Mouse (Mus musculus) liver, postnatal 0 days (tissue): Measurements from ENCODE around the gene Uba6.

Source experiments
- CTCF ChIP-seq: sonication (generic); IDR thresholded peaks from 2 replicates; pipeline ENCODE4 v1.5.1; 2016; ENCODE audit warnings: antibody characterized with exemption, low read depth
- EP300 ChIP-seq: IDR thresholded peaks from 2 replicates; pipeline ENCODE4 v1.6.1; 2016; ENCODE audit warnings: antibody characterized with exemption, low read depth, mild to moderate bottlenecking

DNA sequence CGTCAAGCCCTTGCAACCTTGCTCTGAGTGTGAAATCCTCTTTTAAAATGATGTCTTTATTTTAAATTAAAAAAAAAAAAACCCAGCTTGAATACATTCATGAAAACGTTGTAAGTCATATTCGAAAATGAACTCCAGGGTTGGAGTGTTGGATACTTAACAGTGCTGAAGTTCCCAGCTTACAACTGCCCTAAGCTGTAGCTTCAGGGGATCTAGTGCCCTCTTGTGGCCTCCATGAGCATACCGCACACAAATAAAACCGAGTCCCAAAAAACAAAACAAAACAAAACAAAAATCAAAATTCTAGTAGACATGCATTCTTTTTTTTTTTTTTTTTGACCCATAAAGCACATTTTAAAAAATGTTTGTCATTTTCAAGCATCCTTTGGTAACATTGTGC, 18.2 kb upstream of the Uba6 start:
- TF ChIP-seq CTCF (peak; percentile 76), EP300 (no peak)
